Mouse (Mus musculus): ENCODE results near the gene Cxcl3. TPM values are rescaled to one million over a fixed set of nuclear protein-coding genes. Genes with fewer than 3 reads are reported as not detected.

The Cxcl3 gene
- total and polyA plus RNA-seq, 3 experiments, result not detected

GRCm38 (mm10) chr5:90760844-90761243 is 25.1 kb upstream of the Cxcl3 start:
- Histone ChIP-seq H3K4me2 (ENCODE audit: insufficient read depth, low read depth, poor library complexity, severe bottlenecking) (no peak overlapping the region), H3K79me2 (replicated peaks; ENCODE audit: control insufficient read depth, extremely low read depth, insufficient read depth, poor library complexity, severe bottlenecking) (no peaks in the 10 kb centered on the region), H3K27me3 (replicated peaks) (no peaks in the 10 kb centered on the region), H3K4me3 (replicated peaks in 1 of 3; ENCODE audit: low read depth in 2 of 3, low read length in 2 of 3, poor library complexity in 1 of 3) (no peak overlapping the region), H3K4me1 (ENCODE audit: control insufficient read depth in 1 of 2, insufficient read depth in 2 of 2) (peaks cover 2 to 39% of the 10 kb centered on the region in 2 experiments; a peak in 3 of 4 replicates), H3K9me3 (replicated peaks; ENCODE audit: low read length) (no peaks in the 10 kb centered on the region), H3K9ac (ENCODE audit: insufficient read depth, low read depth) (no peak overlapping the region), H3K27ac (ENCODE audit: insufficient read depth, low read depth) (no peak overlapping the region), H3K36me3 (replicated peaks in 1 of 2; ENCODE audit: control insufficient read depth in 1 of 2, insufficient read depth in 1 of 2, low read length in 1 of 2) (no peaks in the 10 kb centered on the region)
- in situ Hi-C loops (cut with MboI; ENCODE audit: low pct_ligation_motif_present, low pct_unique_long_range_greater_than_20kb, low sequenced_read_pairs), result no loop called here
- no peak for TF ChIP-seq CTCF (conservative IDR thresholded peaks at IDR 0.05 in 1 of 2, IDR thresholded peaks at IDR 0.05 in 1 of 2; ENCODE audit: low read depth in 2 of 2, low read length in 2 of 2)
- dilution Hi-C loops (cut with MboI; ENCODE audit: extremely low pct_ligation_motif_present, extremely low pct_unique_long_range_greater_than_20kb, low sequenced_read_pairs), result no loop called here
- no peak for DNase-seq (ENCODE audit: extremely low read depth)

DNA sequence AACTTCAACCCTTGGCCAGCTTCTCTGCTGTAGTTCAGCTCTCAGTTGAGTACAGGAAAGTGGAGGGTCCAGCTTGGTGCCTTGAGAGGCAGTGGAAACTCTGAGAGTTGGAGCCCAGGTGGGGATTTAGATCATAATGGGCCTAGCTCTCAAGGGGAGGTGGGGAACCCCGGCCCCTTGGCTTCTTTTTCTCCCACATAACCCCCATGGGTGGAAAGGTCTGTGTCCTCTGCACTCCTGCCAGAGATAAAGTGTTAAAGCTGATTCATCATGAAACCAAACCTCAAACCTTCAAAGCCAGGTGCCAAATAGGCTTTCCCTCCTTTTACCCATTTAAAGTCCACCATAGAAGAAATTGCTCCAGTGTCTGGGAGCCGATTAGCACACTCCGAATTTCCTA is 24.1 kb upstream of the Cxcl3 start:
- no peaks in the 10 kb centered on the region for H3K79me2 ChIP-seq (replicated peaks; ENCODE audit: control insufficient read depth, extremely low read depth, insufficient read depth, poor library complexity, severe bottlenecking)
- H3K27me3 ChIP-seq (replicated peaks), result no peaks in the 10 kb centered on the region
- H3K9ac ChIP-seq (ENCODE audit: insufficient read depth, low read depth), result no peak overlapping the region
- H3K4me2 ChIP-seq (ENCODE audit: insufficient read depth, low read depth, poor library complexity, severe bottlenecking), result peak overlapping the region; percentile 44
- H3K4me3 ChIP-seq (replicated peaks in 1 of 3; ENCODE audit: low read depth in 2 of 3, low read length in 2 of 3, poor library complexity in 1 of 3), result no peak overlapping the region
- DNase-seq (ENCODE audit: extremely low read depth), result peak; percentile 67
- dilution Hi-C loops (cut with MboI; ENCODE audit: extremely low pct_ligation_motif_present, extremely low pct_unique_long_range_greater_than_20kb, low sequenced_read_pairs) (no loop called here), in situ Hi-C loops (cut with MboI; ENCODE audit: low pct_ligation_motif_present, low pct_unique_long_range_greater_than_20kb, low sequenced_read_pairs) (no loop called here)
- H3K9me3 ChIP-seq (replicated peaks; ENCODE audit: low read length), result no peaks in the 10 kb centered on the region
- no peak overlapping the region for H3K27ac ChIP-seq (ENCODE audit: insufficient read depth, low read depth)
- TF ChIP-seq IRF4 (IDR thresholded peaks at IDR 0.05; ENCODE audit: low read depth, low read length), result peak; percentile 43; the same call in 1 of the 2 replicates
- TF ChIP-seq USF2 (conservative IDR thresholded peaks at IDR 0.05; ENCODE audit: low read depth, low read length), result no peak
- TF ChIP-seq EP300 (IDR thresholded peaks at IDR 0.05; ENCODE audit: low read length), result peak; percentile 74
- TF ChIP-seq ETS1 (conservative IDR thresholded peaks at IDR 0.05; ENCODE audit: low read depth, low read length), result peak; percentile 64
- no peak for TF ChIP-seq ZC3H11A (IDR thresholded peaks at IDR 0.05; ENCODE audit: low read depth, low read length)
- TF ChIP-seq E2F4 (IDR thresholded peaks at IDR 0.05; ENCODE audit: insufficient replicate concordance, low read depth, low read length), result no peak
- TF ChIP-seq MXI1 (IDR thresholded peaks at IDR 0.05; ENCODE audit: low read depth, low read length), result no peak
- TF ChIP-seq MAFK (IDR thresholded peaks at IDR 0.05; ENCODE audit: insufficient replicate concordance, low read length), result no peak
- peak; percentile 56 for TF ChIP-seq JUND (conservative IDR thresholded peaks at IDR 0.05; ENCODE audit: low read depth, low read length)
- 0 out of 2 replicates have a peak, but pooled peaks have one; percentile 17 for TF ChIP-seq TCF12 (IDR thresholded peaks at IDR 0.05; ENCODE audit: low read depth, low read length)
- TF ChIP-seq CTCF (conservative IDR thresholded peaks at IDR 0.05 in 1 of 2, IDR thresholded peaks at IDR 0.05 in 1 of 2; ENCODE audit: low read depth in 2 of 2, low read length in 2 of 2), result no peak
- H3K36me3 ChIP-seq (replicated peaks in 1 of 2; ENCODE audit: control insufficient read depth in 1 of 2, insufficient read depth in 1 of 2, low read length in 1 of 2), result no peaks in the 10 kb centered on the region
- H3K4me1 ChIP-seq (ENCODE audit: control insufficient read depth in 1 of 2, insufficient read depth in 2 of 2), result peaks cover 2 to 39% of the 10 kb centered on the region in 2 experiments; a peak in 3 of 4 replicates

DNA sequence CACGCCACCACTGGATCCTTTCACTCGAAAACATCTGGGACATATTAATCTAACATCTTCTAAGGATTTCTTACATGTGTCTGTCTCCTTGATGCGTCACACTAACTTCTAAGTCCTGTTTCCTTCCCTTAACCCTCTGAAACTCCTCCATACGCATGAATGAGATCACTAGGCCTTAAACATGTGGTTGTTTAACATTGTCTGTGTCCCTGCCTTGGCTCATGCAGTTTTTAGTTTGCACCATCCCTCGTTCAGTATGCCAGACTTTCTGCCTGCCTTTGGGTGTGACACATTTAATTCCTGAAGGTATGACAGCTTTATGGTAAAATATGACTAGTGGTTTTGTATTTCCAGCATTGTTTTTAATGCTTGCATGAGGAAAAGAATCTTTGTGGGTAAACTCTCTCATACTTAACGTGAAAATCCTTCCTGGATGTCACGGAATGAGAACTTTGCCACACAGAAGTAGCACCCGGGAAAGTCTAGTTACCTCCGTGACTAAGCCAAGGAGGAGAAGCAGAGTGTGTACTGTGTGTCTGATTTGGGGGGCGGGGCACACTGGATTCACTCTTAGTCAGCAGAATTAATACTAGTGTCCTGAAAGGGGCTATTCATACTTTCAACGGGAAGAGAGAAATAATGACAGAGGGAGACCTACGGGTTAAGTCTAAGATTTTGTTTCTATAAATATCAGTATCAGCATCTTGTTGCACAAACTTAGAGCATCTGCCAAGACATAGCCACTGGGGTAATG is 21.8 kb upstream of the Cxcl3 start:
- no peaks in the 10 kb centered on the region for H3K27me3 ChIP-seq (replicated peaks)
- no peaks in the 10 kb centered on the region for H3K9me3 ChIP-seq (replicated peaks; ENCODE audit: low read length)
- peaks cover 0 to 29% of the 10 kb centered on the region in 2 experiments; a peak in 2 of 4 replicates for H3K4me1 ChIP-seq (ENCODE audit: control insufficient read depth in 1 of 2, insufficient read depth in 2 of 2)
- in situ Hi-C loops (cut with MboI; ENCODE audit: low pct_ligation_motif_present, low pct_unique_long_range_greater_than_20kb, low sequenced_read_pairs) (no loop called here), dilution Hi-C loops (cut with MboI; ENCODE audit: extremely low pct_ligation_motif_present, extremely low pct_unique_long_range_greater_than_20kb, low sequenced_read_pairs) (no loop called here)
- H3K4me3 ChIP-seq (replicated peaks in 1 of 3; ENCODE audit: low read depth in 2 of 3, low read length in 2 of 3, poor library complexity in 1 of 3), result no peak overlapping the region
- TF ChIP-seq JUND (conservative IDR thresholded peaks at IDR 0.05; ENCODE audit: low read depth, low read length) (no peak), ZKSCAN1 (IDR thresholded peaks at IDR 0.05; ENCODE audit: borderline replicate concordance, low read depth, low read length) (no peak), KAT2A (IDR thresholded peaks at IDR 0.05; ENCODE audit: insufficient replicate concordance, low read length) (no peak), ELF1 (IDR thresholded peaks at IDR 0.05; ENCODE audit: low read depth, low read length) (no peak), JUN (IDR thresholded peaks at IDR 0.05; ENCODE audit: insufficient read depth, low read depth, low read length) (no peak), MYC (IDR thresholded peaks at IDR 0.05; ENCODE audit: low read depth, low read length) (no peak), BHLHE40 (IDR thresholded peaks at IDR 0.05; ENCODE audit: low read depth, low read length) (no peak), CHD1 (IDR thresholded peaks at IDR 0.05; ENCODE audit: low read depth, low read length) (no peak), TCF12 (IDR thresholded peaks at IDR 0.05; ENCODE audit: low read depth, low read length) (no peak), MAZ (IDR thresholded peaks at IDR 0.05; ENCODE audit: low read depth, low read length) (no peak), ETS1 (conservative IDR thresholded peaks at IDR 0.05; ENCODE audit: low read depth, low read length) (no peak), SIN3A (IDR thresholded peaks at IDR 0.05; ENCODE audit: low read length) (no peak), SMC3 (IDR thresholded peaks at IDR 0.05; ENCODE audit: low read depth, low read length) (no peak), RAD21 (IDR thresholded peaks at IDR 0.05; ENCODE audit: low read depth, low read length) (no peak)
- no peak overlapping the region for H3K27ac ChIP-seq (ENCODE audit: insufficient read depth, low read depth)
- DNase-seq (ENCODE audit: extremely low read depth), result no peak
- H3K4me2 ChIP-seq (ENCODE audit: insufficient read depth, low read depth, poor library complexity, severe bottlenecking), result no peak overlapping the region
- H3K79me2 ChIP-seq (replicated peaks; ENCODE audit: control insufficient read depth, extremely low read depth, insufficient read depth, poor library complexity, severe bottlenecking), result no peaks in the 10 kb centered on the region
- H3K9ac ChIP-seq (ENCODE audit: insufficient read depth, low read depth), result no peak overlapping the region
- H3K36me3 ChIP-seq (replicated peaks in 1 of 2; ENCODE audit: control insufficient read depth in 1 of 2, insufficient read depth in 1 of 2, low read length in 1 of 2), result no peaks in the 10 kb centered on the region
